Mouse (Mus musculus): ENCODE data around the gene Gle1.

GRCm38 (mm10) chr2:29961246-29961645, 26.0 kb downstream of the Gle1 start:
- TF ChIP-seq CTCF (IDR thresholded peaks at IDR 0.05; ENCODE audit: borderline replicate concordance, control insufficient read depth, extremely low read depth, insufficient read depth, low read length, poor library complexity), result no peak
- no peak for TF ChIP-seq POLR2A (IDR thresholded peaks at IDR 0.05; ENCODE audit: control insufficient read depth, extremely low read depth, insufficient read depth, low read length, poor library complexity)
